Mouse (Mus musculus): ENCODE results near the gene Cda.

Cda gene

DNA sequence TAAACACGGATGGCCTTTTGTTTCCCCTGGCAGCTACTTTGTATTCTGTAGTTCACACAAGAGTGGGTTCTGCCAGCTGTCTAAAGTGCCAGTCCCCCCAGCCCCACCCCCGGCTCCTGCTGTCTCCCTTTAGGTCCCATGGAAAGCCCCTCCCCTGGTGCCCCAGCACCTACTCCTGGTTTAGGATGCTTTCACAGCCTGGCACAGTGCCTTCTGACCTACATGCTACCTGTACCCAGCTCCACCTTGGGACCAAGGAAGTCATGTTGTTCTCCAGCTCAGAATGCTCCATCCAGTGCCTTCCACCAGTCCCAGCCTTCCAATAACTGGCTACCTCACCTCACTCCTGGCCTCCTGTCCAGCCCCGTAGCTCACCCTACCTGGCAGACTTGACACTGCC is 60.8 kb downstream of the Cda start:
- no peak for DNase-seq (ENCODE audit: low spot score)

DNA sequence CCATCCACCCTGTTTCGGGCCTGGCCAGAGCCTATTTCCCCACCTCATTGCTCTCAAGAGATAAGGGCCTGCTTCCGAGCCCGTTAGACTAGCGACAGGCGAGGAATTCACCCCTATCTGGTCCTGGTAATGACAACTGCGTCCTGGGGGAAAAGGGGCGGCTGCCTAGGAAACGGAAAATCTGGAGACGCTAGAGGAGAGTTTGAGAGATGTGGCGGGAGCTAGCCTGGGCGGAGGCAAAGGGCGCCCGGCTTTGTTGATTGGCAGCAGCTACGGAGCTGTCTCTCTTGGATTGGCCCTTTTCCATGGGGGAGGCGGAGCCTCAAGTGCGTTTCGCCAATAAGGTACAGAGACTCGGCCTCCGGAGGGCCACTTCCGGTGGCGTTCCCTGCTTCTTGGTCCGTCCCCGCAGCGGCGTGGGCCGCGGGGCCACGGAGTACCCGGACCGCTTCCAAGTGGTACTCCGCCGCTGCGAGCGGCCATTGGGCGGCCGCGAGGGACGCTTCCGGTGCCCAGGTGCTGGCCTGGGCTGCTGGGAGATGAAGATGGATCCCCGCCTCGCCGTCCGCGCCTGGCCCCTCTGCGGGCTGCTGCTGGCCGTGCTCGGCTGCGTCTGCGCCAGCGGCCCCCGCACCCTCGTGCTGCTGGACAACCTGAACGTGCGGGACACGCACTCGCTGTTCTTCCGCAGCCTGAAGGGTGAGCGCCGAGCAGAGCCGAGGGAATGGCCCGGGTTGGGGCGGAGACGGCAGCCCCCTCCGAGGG is 63.3 kb downstream of the Cda start, which contains the start of gene Ddost:
TSS of gene Ddost (plus strand) at position 391 of the 765 bp plus-strand sequence.
- DNase-seq (ENCODE audit: low spot score): peak; percentile 98

DNA sequence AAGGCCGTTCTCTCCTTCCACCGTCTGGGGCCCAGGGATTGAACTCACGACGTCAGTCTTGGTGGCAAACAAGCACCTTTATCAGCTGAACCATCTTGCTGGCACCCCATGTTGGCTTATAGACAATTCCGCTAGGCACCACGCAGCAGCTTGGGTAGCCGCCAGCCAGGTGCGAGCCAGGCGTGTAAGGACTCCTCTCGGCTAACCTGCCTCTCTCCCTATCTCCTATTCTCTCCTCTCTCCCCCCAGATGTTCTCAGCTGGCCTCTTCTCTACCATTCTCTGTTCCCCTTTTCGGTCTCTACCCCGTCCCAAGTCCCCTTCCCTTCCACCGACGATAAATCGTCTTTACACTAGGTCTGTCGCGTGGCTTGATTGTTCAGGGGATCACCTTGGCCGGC is 64.0 kb downstream of the Cda start:
- no peak for DNase-seq (ENCODE audit: low spot score)

DNA sequence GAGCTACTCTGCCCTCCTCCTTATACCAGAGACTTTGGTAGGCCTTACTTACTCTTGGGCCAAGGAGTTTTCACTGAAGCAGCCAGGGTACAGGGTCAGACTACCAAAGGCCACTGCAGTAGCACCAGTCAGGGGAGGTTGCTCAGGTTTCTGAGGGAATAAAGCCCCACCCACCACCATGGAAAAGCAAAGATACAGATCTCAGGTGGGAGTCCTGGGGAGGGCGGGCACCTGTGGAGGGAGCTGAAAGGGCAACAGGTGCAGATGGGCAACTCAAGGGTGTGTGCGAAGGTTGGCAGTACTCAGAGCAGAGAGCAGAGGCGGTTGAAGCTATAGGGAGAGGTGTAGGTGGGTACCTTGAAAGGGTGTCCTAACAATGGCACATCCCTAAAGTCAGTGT is 64.8 kb downstream of the Cda start:
- no peak for DNase-seq (ENCODE audit: low spot score)

DNA sequence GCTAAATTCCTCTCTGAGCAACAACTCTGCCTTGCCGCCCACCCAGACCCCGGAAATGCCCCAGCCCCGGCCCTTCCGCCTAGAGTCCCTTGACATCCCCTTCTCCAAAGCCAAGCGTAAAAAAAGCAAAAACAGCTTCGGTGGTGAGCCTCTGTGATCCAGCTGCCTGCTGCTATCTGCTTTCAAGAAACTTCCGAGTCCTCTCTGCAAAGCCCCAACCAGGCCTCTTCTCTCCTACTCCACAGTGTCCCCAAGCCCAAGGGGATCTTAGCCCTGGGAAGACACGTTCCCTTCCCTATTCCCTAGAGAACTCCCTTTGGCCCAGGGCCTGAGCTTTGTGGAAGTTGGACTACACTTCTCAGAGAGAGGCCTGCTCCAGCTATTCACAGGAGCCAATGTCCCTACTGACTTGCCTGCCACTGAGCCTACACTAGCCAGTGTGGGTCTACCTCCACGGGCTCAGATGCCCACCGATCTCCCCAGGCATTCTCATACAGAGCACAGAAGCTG is 66.5 kb downstream of the Cda start:
- no peak for DNase-seq (ENCODE audit: low spot score)

DNA sequence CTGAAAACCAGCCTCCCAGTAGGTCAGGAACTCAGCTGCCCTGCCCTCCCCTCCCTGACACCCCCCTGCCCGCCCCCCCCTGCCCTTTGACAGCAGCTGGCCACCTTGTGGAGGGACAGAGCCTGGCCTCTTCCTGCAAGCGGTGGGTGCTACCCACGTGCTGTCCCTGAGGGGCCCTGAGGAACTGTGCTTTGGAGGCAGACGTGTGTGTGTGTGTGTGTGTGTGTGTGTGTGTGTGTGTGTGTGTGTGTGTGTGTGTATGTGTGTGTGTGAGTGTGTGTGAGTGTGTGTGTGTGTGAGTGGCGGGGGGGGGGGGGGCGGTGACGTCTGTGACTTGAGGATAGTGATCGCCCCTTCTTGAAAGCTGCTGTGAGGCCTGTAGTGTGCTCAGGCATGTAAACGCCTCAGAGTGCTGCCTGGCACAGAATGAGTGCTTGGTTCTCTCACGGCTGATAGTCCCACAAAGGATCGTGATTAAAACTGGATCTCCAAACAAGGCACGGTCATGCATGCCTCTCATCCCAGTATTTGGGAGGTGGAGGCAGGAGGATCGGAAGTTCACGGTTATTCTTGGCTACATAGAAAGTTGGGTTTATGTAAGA is 73.7 kb downstream of the Cda start:
- no peak for DNase-seq (ENCODE audit: low spot score)

DNA sequence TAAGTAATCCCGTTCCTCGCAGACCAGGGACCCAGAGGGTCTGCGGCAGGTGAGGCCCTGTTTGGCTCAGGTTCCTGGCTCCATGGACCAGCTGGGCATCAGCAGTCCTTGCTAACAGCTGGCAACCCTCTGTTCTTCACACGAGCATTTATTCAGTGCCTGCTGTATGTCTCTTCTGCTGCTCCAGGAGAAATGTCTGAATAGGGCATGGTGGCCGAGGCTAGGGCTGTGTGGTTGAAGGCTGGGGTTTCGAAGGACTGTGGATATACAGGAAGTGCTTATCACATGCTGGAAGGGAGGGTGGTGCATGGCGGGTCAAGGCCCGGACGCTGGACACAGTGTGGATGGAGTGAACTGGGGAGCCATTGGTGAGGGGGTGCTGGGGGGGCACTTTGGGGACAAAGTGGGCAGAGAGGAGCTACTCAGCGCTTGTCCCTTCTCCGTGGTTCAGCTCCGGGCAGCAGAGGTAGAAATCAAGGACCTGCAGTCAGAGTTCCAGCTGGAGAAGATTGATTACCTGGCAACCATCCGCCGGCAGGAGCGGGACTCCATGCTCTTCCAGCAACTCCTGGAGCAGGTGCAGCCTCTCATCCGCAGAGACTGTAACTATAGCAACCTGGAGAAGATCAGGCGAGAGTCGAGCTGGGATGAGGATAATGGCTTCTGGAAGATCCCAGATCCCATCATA is 74.4 kb downstream of the Cda start:
- DNase-seq (ENCODE audit: low spot score): no peak

DNA sequence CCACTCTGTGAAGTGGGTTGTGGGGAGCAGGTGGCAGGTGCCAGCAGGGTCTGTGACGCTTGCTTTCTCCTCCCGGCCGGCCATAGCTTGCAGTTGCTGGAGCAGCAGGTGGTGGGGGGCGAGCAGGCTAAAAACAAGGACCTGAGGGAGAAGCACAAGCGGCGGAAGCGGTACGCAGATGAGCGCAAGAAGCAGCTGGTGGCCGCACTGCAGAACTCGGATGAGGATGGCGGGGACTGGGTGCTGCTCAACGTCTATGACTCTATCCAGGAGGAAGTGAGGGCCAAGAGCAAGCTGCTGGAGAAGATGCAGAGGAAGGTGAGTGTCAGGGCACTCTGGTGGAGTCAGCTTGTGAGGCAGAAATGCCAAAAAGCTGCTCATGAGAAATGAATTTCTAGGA is 75.8 kb downstream of the Cda start:
- no peak for DNase-seq (ENCODE audit: low spot score)

DNA sequence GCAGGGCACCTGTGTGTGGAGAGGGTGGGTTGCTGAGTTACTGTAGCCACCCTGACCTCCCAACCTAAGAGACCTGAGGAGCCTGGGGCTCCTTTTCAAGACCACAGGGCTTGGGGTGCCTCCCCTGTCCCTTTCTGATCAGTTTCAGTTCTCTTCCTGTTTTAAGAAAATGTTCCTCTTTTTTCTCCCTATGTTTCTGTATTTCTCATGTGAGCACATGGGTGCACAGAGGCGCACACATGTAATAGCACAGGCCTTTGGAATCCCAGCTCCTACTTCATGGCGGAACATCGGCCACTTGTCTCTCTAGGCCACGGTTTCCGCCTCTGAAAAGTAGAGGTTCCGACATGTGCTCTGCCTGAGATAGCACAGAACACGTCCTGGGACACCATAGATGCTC is 79.1 kb downstream of the Cda start:
- DNase-seq (ENCODE audit: low spot score): no peak
